Mouse (Mus musculus) megakaryocyte, embryonic 14.5 days (primary cell): ENCODE measurements around the gene Kcnt2.

Experiments
- FLI1 ChIP-seq: IDR thresholded peaks from 2 replicates; pipeline ENCODE4 v1.6.1; 2012; ENCODE audit warnings: low read length, inconsistent platforms, mixed read lengths
- GATA1 ChIP-seq: IDR thresholded peaks from 3 replicates; pipeline ENCODE4 v1.6.1; 2012; ENCODE audit warnings: mixed read lengths, low read length, inconsistent platforms, borderline replicate concordance

DNA sequence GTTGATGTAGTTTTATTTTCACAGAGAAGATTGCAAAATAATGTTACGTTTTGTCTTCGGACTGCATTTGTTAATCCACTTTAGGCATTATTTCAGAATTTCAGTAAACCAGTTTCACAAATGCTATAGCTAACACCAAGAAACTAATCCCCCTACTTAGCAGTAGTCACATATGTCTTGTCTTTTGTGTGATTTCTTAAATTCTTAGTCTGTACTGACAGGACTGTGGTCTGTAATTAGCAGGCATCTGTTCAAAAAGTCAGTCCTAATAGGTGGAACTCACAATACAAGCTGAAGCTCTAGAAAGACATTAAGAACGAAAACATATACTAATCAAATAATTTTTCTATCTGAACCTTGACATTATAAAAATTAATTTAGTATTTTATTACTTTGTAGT, 332.6 kb downstream of the Kcnt2 start:
- no peak for TF ChIP-seq FLI1
- TF ChIP-seq GATA1, result no peak
